Mouse (Mus musculus) stomach, postnatal 0 days (tissue): ENCODE data around the gene Cox18.

Experiments
- CTCF ChIP-seq: IDR thresholded peaks from 2 replicates; pipeline ENCODE4 v1.5.1; 2016; ENCODE audit warnings: antibody characterized with exemption, low read depth, mild to moderate bottlenecking, moderate library complexity
- EP300 ChIP-seq: optimal IDR thresholded peaks from 2 replicates; pipeline ENCODE3; 2016; ENCODE audit warnings: antibody characterized with exemption

DNA sequence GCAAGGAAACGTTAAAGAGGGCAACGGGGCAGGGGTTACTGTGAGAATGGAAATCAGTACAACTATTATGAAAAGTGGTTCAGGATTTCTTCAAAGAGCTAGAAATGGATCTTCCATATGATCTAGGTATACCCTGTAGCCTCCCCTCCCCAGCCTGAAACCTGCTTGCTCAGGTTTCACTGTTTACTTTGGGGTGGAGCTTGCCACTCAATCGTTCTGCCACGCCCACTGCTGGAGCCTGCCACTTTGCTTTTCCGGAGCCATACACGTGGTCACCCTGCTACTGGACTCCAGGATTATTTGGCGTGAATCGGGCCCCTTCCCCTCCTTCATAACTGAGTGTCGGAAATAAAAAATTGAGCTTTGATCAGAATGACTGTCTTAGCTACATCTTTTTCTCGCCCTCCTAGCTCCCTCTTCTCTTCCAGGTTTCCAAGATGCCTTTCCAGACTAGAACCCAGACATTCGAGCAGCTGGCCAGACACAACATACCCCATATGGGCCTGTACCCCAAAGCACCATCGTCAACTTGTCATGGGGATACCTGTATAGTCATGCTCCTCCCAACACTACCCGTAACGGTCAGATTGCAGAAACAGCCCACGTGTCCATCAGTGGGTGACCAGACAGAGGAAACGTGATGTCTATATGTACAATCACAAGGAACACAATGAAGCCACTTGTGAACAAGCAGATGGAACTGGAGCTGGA lies 23.7 kb downstream of the Cox18 start:
- no peak for TF ChIP-seq CTCF
- TF ChIP-seq EP300 = no peak
